ENCODE assay signal across 16 mouse cellular contexts in the genomic region with DNA sequence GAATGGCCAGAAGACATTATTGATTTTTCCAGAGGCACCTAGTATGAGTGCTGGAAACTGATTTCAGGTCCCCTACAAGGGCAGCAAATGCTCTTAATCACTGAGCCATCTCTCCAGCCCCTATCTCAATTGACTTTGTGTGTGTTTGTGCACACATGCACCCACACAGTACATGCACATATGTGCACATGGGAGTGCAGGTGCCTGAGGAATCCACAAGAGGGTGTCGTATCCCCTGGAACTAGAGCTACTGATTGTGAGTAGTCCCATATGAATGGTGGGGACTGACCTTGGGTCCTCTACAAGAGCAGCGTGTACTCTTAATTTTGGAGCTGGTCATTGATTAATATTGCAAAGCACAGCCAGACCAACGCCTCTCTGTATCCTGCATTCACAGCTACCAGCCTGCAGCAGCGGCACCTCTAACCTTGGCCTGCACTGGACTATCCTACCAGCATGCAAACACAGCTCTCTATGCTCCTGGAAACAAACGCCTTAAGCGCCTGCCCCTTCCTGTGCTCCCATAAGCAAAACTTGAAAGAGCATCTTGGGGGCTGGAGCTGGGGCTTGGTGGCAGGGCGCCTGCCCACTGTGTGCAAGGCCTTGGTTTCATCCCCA. TPM values are rescaled to one million over a fixed set of nuclear protein-coding genes. Genes with fewer than 3 reads are reported as not detected.
DNase-seq lines count a peak whose midpoint lies in the region; ATAC-seq and TF ChIP-seq lines count a peak whose summit lies in the region.
"Had no signal": no experiment of that assay in that cellular context is flagged by ENCODE, and none has a peak within 500 bp of the region (broad histone marks: within the 10 kb centered on the region; RNA-seq: fewer than 3 reads in every experiment).

No protein-coding gene starts in this region.

- in situ Hi-C loops in Patski (cut with MboI; ENCODE audit: low pct_unique_long_range_greater_than_20kb) = no loop called here

- no peak; the same call in 1 of the 2 replicates for ATAC-seq in hindbrain, postnatal 0 days
- no peak for ATAC-seq in hindbrain, embryonic 12.5 days (ENCODE audit: low FRiP score)
- ATAC-seq in lung, postnatal 0 days = no peak
- no peak for ATAC-seq in Patski
- peak; percentile 55; the same call in 1 of the 2 replicates for ATAC-seq in megakaryocyte progenitor cell, adult 5-6 weeks (replicated peaks; ENCODE audit: poor library complexity)
- ATAC-seq: forebrain, embryonic 14.5 days had no signal

- no peak for TF ChIP-seq EP300 in lung, postnatal 0 days (IDR thresholded peaks at IDR 0.05)

- no peak overlapping the region for H3K4me3 ChIP-seq in hindbrain, postnatal 0 days (ENCODE audit: low read length)
- no peak overlapping the region for H3K4me3 ChIP-seq in hindbrain, embryonic 12.5 days
- no peak overlapping the region for H3K4me3 ChIP-seq in lung, postnatal 0 days (ENCODE audit: low read depth, low read length)
- H3K4me3 ChIP-seq: limb, embryonic 12.5 days; megakaryocyte, embryonic 14.5 days; neural tube, embryonic 12.5 days had no signal

- no peaks in the 10 kb centered on the region for H3K36me3 ChIP-seq in hindbrain, postnatal 0 days (ENCODE audit: insufficient read depth, low read length)
- H3K36me3 ChIP-seq in hindbrain, embryonic 12.5 days = 0 out of 2 replicates have a peak, but pooled peaks cover 7% of the 10 kb centered on the region
- no peaks in the 10 kb centered on the region for H3K36me3 ChIP-seq in lung, postnatal 0 days (ENCODE audit: insufficient read depth, low read length)

- DNase-seq in hindbrain, postnatal 0 days (ENCODE audit: low spot score) = no peak
- no peak for DNase-seq in lung, postnatal 0 days (ENCODE audit: low spot score)
- DNase-seq in lung, postnatal 14 days = no peak
- no peak for DNase-seq in Patski (ENCODE audit: low read depth, low spot score)
- no peak for DNase-seq in layer of hippocampus, postnatal 25 days (ENCODE audit: extremely low spot score in 1 of 2, low spot score in 1 of 2)
- DNase-seq: cerebellum, adult 11-12 months; gastrocnemius, postnatal 25 days; right cerebral cortex, adult 18-20 months had no signal

- no peaks in the 10 kb centered on the region for H3K27me3 ChIP-seq in hindbrain, postnatal 0 days (ENCODE audit: insufficient read depth, low read length)
- no peaks in the 10 kb centered on the region for H3K27me3 ChIP-seq in hindbrain, embryonic 12.5 days
- no peaks in the 10 kb centered on the region for H3K27me3 ChIP-seq in lung, postnatal 0 days (replicated peaks; ENCODE audit: insufficient read depth, low read length)
- H3K27me3 ChIP-seq in Patski = no peaks in the 10 kb centered on the region
- H3K27me3 ChIP-seq: limb, embryonic 12.5 days; megakaryocyte, embryonic 14.5 days; neural tube, embryonic 12.5 days had no signal

- CTCF ChIA-PET in Patski (lab: Charles Lee) = interaction anchor here (1.4 to 1.5 kb wide), 2 partner anchors 12 to 21 kb away, joined by 3 read pairs; no protein-coding TSS in a partner anchor

- WGBS in hindbrain, postnatal 0 days = 78% methylated on average over 7 of the region's 7 CpGs
- WGBS in hindbrain, embryonic 12.5 days = 83% methylated on average over 7 of the region's 7 CpGs
- 76% methylated on average over 7 of the region's 7 CpGs for WGBS in lung, postnatal 0 days

- no peak overlapping the region for H3K9ac ChIP-seq in hindbrain, postnatal 0 days (replicated peaks; ENCODE audit: low read length)
- no peak overlapping the region for H3K9ac ChIP-seq in hindbrain, embryonic 12.5 days
- no peak overlapping the region for H3K9ac ChIP-seq in lung, postnatal 0 days (replicated peaks; ENCODE audit: low read depth)
- H3K9ac ChIP-seq: limb, embryonic 12.5 days; neural tube, embryonic 12.5 days had no signal

- peak overlapping the region; percentile 20; the same call in 1 of the 2 replicates for H3K27ac ChIP-seq in hindbrain, postnatal 0 days
- H3K27ac ChIP-seq in hindbrain, embryonic 12.5 days = no peak overlapping the region
- H3K27ac ChIP-seq in lung, postnatal 0 days (ENCODE audit: low read length) = peak overlapping the region; percentile 52; the same call in 1 of the 2 replicates
- H3K27ac ChIP-seq: neural tube, embryonic 12.5 days had no signal

- TF ChIP-seq CTCF in hindbrain, postnatal 0 days (IDR thresholded peaks at IDR 0.05; ENCODE audit: low read depth) = peak; percentile 40
- TF ChIP-seq CTCF in lung, postnatal 0 days (IDR thresholded peaks at IDR 0.05) = peak; percentile 56
- TF ChIP-seq CTCF in Patski (IDR thresholded peaks at IDR 0.05) = peak; percentile 44

- POLR2A ChIA-PET in Patski (lab: Charles Lee) = no interaction called here

- peaks cover under 1% of the 10 kb centered on the region; the same call in 1 of the 2 replicates for H3K9me3 ChIP-seq in hindbrain, postnatal 0 days (ENCODE audit: low read length)
- H3K9me3 ChIP-seq in hindbrain, embryonic 12.5 days (replicated peaks) = peaks cover 5% of the 10 kb centered on the region; the same call in 1 of the 2 replicates
- H3K9me3 ChIP-seq in lung, postnatal 0 days (ENCODE audit: low read length) = no peaks in the 10 kb centered on the region

- no peak overlapping the region for H3K4me2 ChIP-seq in hindbrain, postnatal 0 days (ENCODE audit: low read depth, low read length)
- no peak overlapping the region for H3K4me2 ChIP-seq in hindbrain, embryonic 12.5 days (replicated peaks)
- H3K4me2 ChIP-seq in lung, postnatal 0 days (replicated peaks; ENCODE audit: low read depth, low read length) = no peak overlapping the region
- H3K4me2 ChIP-seq: limb, embryonic 12.5 days; neural tube, embryonic 12.5 days had no signal

- no peaks in the 10 kb centered on the region for H3K4me1 ChIP-seq in hindbrain, postnatal 0 days (ENCODE audit: insufficient read depth, low read length)
- H3K4me1 ChIP-seq in hindbrain, embryonic 12.5 days = no peaks in the 10 kb centered on the region
- no peaks in the 10 kb centered on the region for H3K4me1 ChIP-seq in lung, postnatal 0 days (ENCODE audit: insufficient read depth, low read depth, low read length)
- H3K4me1 ChIP-seq: limb, embryonic 12.5 days; neural tube, embryonic 12.5 days had no signal

RNA-seq across cellular contexts. Expression of gene Olfr1373, which starts 14.8 kb away (rescaled TPM):
- not detected in 2 replicates for total RNA-seq in hindbrain, postnatal 0 days (2014; rRNA removed)
- not detected in 2 replicates for polyA plus RNA-seq in hindbrain, postnatal 0 days (2015; fragmentation: Nextera tagmentation; extraction: Ambion mirVana)
- polyA plus RNA-seq in hindbrain, embryonic 12.5 days (2016; fragmentation: Nextera tagmentation; extraction: Ambion mirVana) = not detected in 2 replicates
- not detected in 2 replicates for polyA plus RNA-seq in lung, postnatal 0 days (2015; fragmentation: Nextera tagmentation; extraction: Ambion mirVana)
- polyA plus RNA-seq in Patski (2021) = not detected
- total RNA-seq in megakaryocyte progenitor cell, adult 5-6 weeks (2015) = not detected in 2 replicates
- total RNA-seq in megakaryocyte progenitor cell, adult 5-6 weeks (2017) = 0.25 TPM in 1 of 2 replicates, not detected in the other
- not detected for total RNA-seq in layer of hippocampus, postnatal 25 days (2021)
- total RNA-seq: adrenal gland, postnatal 10 days; gastrocnemius, postnatal 25 days; heart, postnatal 25 days had no signal
- polyA plus RNA-seq: forebrain, embryonic 14.5 days; limb, embryonic 12.5 days; neural tube, embryonic 12.5 days had no signal

RNA-seq across cellular contexts. Expression of gene Ppp2ca, which starts 32.1 kb away (rescaled TPM):
- 115 and 116 TPM in 2 replicates for total RNA-seq in hindbrain, postnatal 0 days (2014; rRNA removed)
- polyA plus RNA-seq in hindbrain, postnatal 0 days (2015; fragmentation: Nextera tagmentation; extraction: Ambion mirVana) = 110 and 117 TPM in 2 replicates
- polyA plus RNA-seq in hindbrain, embryonic 12.5 days (2016; fragmentation: Nextera tagmentation; extraction: Ambion mirVana) = 123 and 126 TPM in 2 replicates
- 42.1 and 44.8 TPM in 2 replicates for polyA plus RNA-seq in lung, postnatal 0 days (2015; fragmentation: Nextera tagmentation; extraction: Ambion mirVana)
- polyA plus RNA-seq in Patski (2021) = 78.7 TPM
- total RNA-seq in megakaryocyte progenitor cell, adult 5-6 weeks (2015) = 83.7 and 92.7 TPM in 2 replicates
- total RNA-seq in megakaryocyte progenitor cell, adult 5-6 weeks (2017) = 94.4 and 99.1 TPM in 2 replicates
- total RNA-seq in layer of hippocampus, postnatal 25 days (2021) = 100 to 1,000 TPM; 115 to 119 TPM
